Mouse (Mus musculus) monocyte, adult 2 months (primary cell): ENCODE results near the gene Ptprj.

ENCODE experiments used
- DNase-seq, 2 experiments: peaks; one replicate each; pipeline ENCODE4 v3.0.0; 2022; ENCODE audit warnings: low spot score in 2 of 2, low read depth in 1 of 2

Ptprj gene

DNA sequence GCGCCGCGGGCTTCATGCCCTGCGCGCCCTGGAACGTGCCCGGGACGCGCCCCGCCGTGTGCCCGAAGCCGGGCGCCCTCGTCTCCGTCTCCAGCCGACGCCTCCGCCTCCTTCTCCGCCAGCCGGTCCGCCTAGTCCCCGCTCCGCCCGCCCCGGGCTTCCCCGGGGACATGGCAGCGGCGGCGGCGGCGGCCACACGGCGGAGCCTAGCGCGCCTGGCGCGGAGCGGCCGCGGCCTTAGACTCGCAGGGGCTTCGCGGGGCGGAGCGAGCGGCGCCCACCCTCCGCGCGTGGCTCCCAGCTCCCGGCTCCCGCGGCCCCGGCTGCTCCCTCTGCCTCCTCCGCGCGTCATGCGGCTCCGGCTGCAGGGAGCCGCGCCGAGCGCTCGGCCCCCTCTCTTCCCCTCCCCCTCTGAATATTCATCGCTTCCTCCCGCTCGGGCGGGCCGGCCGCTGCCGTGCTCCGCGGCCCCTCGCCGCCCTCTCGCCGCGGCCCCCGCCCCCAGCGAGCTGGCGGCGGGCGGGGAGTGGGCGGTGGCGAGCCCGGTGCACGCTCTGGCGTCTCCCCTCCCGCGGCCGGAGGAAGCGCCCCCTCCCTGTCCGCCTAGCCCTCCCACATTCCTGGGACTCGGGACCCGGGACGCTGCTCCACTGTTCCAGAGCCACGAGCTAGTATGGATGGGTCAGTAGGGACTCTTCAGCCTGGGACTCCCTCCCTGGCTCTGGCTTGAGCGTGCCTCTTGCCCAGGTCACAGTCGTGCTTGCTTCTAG is at the start of gene Ptprj:
TSS of gene Ptprj (minus strand) at position 412 of the 770 bp plus-strand sequence.
- peak in 1 of 2 experiments; percentile 48 for DNase-seq

DNA sequence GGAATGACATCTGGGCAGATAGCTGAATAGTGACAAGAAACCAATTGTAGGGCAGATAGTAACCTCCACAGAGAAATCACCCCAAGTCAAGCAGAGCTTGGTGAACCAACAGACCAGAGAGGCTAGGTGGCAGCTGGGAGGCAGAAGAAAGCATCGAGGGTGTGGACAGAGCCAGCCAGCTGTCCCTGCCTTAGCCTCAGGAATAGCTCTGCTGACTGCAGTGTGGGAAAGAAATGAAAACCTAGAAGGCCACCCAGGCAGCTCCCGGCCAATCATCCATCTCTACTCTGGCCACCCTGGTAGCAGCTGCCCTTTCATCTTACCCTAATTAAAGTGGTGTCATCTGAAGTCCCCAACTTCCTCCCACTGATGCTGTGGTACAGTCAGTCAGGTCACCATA is 49.1 kb upstream of the Ptprj start:
- no peak for DNase-seq

DNA sequence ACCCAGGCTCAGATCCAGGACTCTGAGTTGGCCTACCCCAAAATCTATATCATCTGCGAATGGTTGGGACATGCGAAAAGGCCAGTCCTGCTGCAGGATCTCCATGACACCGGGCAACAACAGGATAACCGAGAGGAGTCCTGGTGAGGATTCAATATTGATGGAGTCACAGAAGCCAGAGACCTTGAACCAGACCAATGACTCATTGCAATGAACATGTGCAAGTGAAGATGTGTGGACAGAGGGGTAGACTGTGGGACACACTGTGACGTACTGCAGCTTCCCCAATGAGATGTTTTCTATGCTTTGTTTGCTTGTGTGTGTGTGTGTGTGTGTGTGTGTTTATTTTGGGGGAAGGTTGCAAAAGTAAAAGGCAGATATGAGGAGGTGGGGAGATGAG is 47.8 kb upstream of the Ptprj start:
- DNase-seq = no peak

DNA sequence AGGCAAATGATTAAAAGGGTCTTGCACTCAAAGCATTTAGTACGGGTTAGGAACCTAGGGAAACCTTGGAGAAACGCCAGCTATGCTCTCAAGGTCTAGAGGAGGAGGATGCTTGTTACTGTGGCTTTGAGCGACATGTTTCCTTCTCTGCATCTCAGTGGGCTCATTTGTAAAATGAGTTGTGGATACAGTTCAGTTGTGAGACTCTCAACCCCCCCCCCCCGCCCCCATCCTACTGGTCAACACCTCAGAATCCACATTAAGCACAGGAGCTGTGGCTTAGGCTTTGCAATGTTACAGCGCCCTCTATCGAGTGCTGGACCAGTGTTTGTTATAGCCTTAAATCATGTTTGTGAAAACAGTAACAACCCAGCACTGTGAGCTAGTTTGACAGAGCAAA is 44.5 kb upstream of the Ptprj start:
- peak in 1 of 2 experiments; percentile 23 for DNase-seq

- no peak for DNase-seq
These were observed 43.9 kb upstream of the Ptprj start for GRCm38 (mm10) chr2:90624339-90624738.

GRCm38 (mm10) chr2:90620815-90621214 is 40.4 kb upstream of the Ptprj start:
- DNase-seq = no peak

GRCm38 (mm10) chr2:90619648-90620047 is 39.2 kb upstream of the Ptprj start:
- DNase-seq = no peak

DNA sequence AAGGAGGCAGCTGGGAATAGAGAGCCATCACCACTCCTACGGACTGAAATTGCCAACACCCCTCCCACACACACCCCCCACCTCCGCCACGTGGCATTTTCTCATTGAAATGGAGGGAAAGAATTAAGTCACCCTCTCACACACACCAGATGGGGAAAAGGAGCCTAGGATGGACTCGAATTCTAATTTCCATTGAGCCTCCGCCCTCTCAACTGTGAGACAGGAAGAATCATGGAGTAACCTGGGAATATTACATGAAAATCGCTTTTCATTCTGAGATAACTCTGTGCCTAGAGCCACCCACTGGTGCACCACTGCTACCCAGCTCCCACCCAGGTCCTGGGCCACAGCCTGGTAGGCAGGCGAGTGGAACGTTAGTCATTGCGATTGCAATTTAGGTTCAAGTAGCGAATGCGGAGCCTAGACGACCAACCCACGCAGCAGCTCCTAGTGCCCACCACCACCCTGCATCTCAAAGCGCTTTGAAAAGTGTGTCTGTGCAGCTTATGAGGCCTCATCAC is 34.3 kb upstream of the Ptprj start:
- DNase-seq = no peak

DNA sequence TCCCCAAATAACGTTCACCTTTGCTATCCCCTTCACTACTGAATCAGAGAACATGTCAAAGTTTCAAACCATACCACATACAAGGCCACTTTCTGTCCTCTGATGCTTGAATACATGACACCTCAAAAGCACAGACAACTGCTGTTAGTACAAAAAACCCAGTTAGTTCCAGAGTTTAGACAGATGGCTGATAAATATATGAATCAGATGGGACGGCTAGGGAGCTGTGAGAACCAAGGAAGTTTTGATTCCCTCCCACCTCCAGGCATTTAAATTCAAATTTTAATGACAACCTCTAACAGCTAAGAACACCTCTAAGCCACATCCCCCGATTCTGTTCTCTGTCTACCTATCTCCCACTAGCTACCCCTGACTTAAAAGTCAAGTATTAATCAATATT is 33.1 kb upstream of the Ptprj start:
- DNase-seq = no peak

GRCm38 (mm10) chr2:90613006-90613405 is 32.6 kb upstream of the Ptprj start:
- no peak for DNase-seq

GRCm38 (mm10) chr2:90611959-90612571 is 31.6 kb upstream of the Ptprj start:
- DNase-seq = peak; percentile 48 to 55

GRCm38 (mm10) chr2:90601056-90601455 is 20.6 kb upstream of the Ptprj start:
- DNase-seq = no peak

- DNase-seq = no peak
These were observed 7.7 kb upstream of the Ptprj start for GRCm38 (mm10) chr2:90588141-90588540.

- DNase-seq = no peak
These were observed 4.1 kb upstream of the Ptprj start for GRCm38 (mm10) chr2:90584506-90584905.

GRCm38 (mm10) chr2:90583628-90584131 is 3.2 kb upstream of the Ptprj start:
- peak in 1 of 2 experiments; percentile 34 for DNase-seq

DNA sequence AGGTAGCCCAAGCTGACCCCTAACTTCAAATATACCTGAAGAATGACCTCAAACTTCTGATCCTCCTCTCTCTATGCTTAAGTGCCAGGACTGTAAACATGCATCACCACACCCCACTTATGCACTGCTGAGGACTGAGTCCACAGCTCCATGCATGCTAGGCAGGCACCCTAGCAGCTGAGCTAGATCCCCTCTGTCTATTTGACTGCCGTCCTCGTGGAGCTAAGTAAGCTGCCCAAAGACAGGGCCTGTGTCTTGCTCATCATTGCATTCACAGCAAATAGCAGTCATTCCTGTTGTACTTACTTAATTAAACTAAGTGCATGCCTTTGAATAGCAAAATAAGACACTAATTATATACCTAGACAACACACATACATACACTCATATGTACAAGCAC is 2.4 kb upstream of the Ptprj start:
- no peak for DNase-seq

DNA sequence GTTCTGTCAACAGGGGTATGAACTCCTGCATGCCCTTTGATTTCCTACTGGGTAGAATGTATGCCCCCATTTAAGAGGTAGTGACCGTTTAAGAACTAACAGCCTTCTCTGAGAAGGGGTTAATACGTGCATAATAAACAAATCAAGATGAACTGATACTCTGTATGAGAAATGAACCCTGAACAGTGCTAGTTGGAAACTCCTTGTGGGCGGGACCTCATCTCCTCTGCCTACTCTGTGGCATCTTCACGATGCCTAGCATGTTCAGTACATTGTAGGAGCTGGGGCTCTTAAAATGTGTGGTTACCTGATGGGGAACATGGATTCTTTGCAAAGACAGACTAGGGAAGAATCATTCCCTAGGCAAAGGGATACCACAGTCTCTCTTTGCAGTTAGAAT is 1.9 kb upstream of the Ptprj start:
- DNase-seq = no peak

- DNase-seq = no peak
These were observed 1.3 kb upstream of the Ptprj start for GRCm38 (mm10) chr2:90581796-90582125.

DNA sequence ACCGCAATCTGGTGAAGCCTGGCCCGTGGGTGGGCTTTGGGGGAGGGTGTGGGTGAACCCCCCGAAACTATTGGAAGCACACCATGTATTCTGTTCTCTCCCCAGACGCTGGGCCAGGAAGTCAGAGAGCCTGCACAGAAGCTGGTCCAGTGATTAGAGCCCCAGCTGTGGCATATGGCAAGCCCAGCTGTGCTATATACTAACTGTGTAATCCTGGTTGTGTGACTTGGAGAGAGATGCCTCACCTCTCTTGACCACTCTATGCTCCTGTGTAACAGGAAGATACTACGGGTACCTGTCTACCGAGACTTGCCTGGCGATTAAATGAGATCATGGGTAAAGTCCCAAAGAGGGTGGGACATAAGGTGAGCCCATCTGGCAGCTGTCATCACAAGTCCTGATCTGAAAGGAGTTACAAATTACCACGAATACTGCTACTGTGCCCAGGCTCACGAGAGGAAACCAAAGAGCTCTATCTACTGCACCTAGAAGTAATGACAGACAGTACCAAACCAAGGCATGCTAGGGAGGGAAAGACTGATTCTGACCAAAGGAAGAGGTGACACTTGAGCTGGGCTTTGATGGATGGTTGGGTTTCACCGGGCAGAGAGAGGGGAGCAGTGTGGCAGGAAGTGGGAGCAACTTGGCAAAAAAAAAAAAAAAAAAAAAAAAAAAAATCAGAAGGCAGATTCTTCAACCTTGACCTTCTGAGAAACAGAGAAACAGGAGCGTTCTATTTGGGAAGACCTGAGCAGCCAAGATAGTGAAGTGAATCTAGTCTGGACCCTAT is 754 bp upstream of the Ptprj start:
- no peak for DNase-seq

DNA sequence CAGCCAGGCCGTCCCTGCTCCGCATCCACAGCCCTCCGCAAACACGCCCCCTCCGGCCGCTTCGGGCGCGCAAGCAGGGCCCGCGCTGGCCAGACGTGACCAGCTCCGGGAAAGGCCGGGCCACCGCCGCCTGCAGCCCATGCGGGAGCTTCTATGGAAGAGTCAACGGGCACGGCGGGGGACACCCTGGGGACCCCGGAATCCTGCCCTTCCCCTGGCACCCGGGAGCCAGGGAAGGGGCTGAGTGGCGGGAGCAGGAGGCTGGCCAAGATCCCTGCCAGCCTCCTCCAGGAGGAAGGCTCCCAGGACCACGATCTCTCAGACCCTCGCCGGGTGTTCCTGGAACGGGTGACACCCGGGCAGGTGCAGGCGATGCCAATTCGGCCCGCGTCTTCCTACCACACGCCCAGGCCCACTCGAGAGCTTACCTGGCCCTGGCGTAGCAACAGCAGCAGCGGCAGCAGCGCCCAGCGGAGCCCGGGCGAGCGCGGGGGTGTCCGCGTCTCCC is 665 bp downstream of the Ptprj start:
- no peak for DNase-seq

DNA sequence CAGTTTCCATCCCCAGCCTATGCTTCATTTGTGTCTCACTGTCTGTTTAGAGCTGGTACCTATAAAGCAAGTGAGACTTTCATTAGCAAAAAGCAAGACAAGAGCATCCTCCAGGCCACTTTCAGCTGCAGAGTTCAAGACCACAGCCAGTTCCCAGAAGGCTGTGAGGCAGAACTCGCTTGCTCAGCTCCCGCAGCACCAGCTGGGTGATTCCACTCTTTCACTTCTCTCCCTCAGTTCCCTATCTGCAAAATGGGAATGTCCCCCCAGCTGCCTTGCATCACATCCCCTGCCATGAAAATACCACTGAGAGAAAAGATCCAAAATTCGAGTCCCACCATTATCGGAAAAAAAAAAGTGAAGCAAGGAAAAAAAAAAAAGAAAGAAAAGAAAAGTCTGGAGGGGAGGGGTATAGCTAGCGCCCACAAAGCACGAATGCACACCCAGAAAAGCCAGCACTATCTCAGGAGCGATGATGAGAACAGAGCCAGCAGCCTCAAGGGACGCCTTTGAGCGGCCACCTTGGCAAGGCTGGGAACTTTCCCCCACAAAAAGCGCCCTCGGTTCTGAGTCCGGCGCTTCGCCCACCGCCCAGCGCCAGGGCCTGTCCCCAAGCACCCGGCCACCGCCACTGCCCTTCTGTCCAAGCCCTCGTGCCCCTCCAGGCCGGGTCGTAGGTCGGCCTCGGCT is 1.3 kb downstream of the Ptprj start:
- peak in 1 of 2 experiments; percentile 49 for DNase-seq
